ENCODE assay signal across 7 mouse cellular contexts in the genomic region with DNA sequence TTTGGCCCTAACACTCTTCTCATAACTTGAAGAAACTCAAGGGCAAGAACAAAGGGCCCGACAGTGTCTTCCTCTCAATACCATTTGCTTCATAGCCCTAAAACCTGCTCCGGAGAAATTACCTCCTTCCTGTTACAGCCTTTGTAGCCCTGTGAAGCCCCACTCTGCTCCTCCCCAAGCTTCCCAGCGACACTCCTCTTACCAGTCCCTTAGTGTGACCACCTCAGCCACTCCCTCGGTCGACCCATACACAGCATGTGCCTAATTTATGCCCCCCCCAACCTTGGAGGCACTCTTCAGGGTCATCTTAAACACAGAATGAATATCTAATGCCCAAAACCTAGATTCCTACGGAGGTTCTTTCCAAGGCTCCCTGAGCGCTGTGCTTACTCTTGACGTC. TPM values are rescaled to one million over a fixed set of nuclear protein-coding genes. Genes with fewer than 3 reads are reported as not detected.
DNase-seq lines count a peak whose midpoint lies in the region; ATAC-seq and TF ChIP-seq lines count a peak whose summit lies in the region.

No protein-coding gene starts in this region.

- H3K9me3 ChIP-seq in ES-Bruce4 (replicated peaks; ENCODE audit: control insufficient read depth, insufficient read depth, low read length, poor library complexity, severe bottlenecking): no peaks in the 10 kb centered on the region
- no peaks in the 10 kb centered on the region for H3K9me3 ChIP-seq in hindbrain, embryonic 12.5 days (replicated peaks)
- H3K9me3 ChIP-seq in liver, postnatal 0 days (ENCODE audit: low read length): no peaks in the 10 kb centered on the region

- peak overlapping the region; percentile 77 for H3K9ac ChIP-seq in ES-Bruce4 (ENCODE audit: low read depth, poor library complexity, severe bottlenecking)
- H3K9ac ChIP-seq in hindbrain, embryonic 12.5 days: peak overlapping the region; percentile 61
- H3K9ac ChIP-seq in liver, postnatal 0 days (replicated peaks): peak overlapping the region; percentile 74

- H3K27ac ChIP-seq in ES-Bruce4 (ENCODE audit: insufficient read depth, low read length): no peak overlapping the region
- H3K27ac ChIP-seq in hindbrain, embryonic 12.5 days: no peak overlapping the region
- H3K27ac ChIP-seq in liver, postnatal 0 days (ENCODE audit: low read depth): peak overlapping the region; percentile 94

- peak overlapping the region; percentile 89 for H3K4me2 ChIP-seq in hindbrain, embryonic 12.5 days (replicated peaks)
- peak overlapping the region; percentile 73 for H3K4me2 ChIP-seq in liver, postnatal 0 days (ENCODE audit: low read depth, low read length)

- peaks cover 8% of the 10 kb centered on the region for H3K36me3 ChIP-seq in C2C12 (ENCODE audit: control insufficient read depth, insufficient read depth)
- no peaks in the 10 kb centered on the region for H3K36me3 ChIP-seq in ES-Bruce4 (ENCODE audit: control insufficient read depth, insufficient read depth, low read length, poor library complexity, severe bottlenecking)
- no peaks in the 10 kb centered on the region for H3K36me3 ChIP-seq in hindbrain, embryonic 12.5 days
- H3K36me3 ChIP-seq in liver, postnatal 0 days (replicated peaks; ENCODE audit: insufficient read depth, low read length): 0 out of 2 replicates have a peak, but pooled peaks cover 7% of the 10 kb centered on the region

- peak overlapping the region; percentile 87 for H3ac ChIP-seq in C2C12 (ENCODE audit: control insufficient read depth, insufficient read length, low read depth)

- H3K4me1 ChIP-seq in ES-Bruce4 (ENCODE audit: control insufficient read depth, insufficient read depth, low read length): no peaks in the 10 kb centered on the region
- peaks cover 39% of the 10 kb centered on the region for H3K4me1 ChIP-seq in hindbrain, embryonic 12.5 days
- peaks cover 6% of the 10 kb centered on the region for H3K4me1 ChIP-seq in liver, postnatal 0 days (ENCODE audit: insufficient read depth)

- TF ChIP-seq EP300 in ES-Bruce4 (IDR thresholded peaks at IDR 0.05; ENCODE audit: insufficient read depth, low read depth, low read length): no peak
- no peak for TF ChIP-seq EP300 in liver, postnatal 0 days (IDR thresholded peaks at IDR 0.05; ENCODE audit: low read depth)

- no peak for TF ChIP-seq POLR2A in ES-Bruce4 (IDR thresholded peaks at IDR 0.05; ENCODE audit: insufficient read depth, low read length)

- H3K79me3 ChIP-seq in C2C12 (ENCODE audit: low read depth): peaks cover 12% of the 10 kb centered on the region

- H3K4me3 ChIP-seq in C2C12 (ENCODE audit: insufficient read depth, poor library complexity, severe bottlenecking) (peak overlapping the region; percentile 45), ES-Bruce4 (ENCODE audit: low read depth, low read length) (peak overlapping the region; percentile 71)
- H3K4me3 ChIP-seq in hindbrain, embryonic 12.5 days: peak overlapping the region; percentile 43
- H3K4me3 ChIP-seq in liver, postnatal 0 days (ENCODE audit: low read depth, low read length): peak overlapping the region; percentile 57

- H3K27me3 ChIP-seq in C2C12 (ENCODE audit: control insufficient read depth, insufficient read depth, insufficient read length) (no peaks in the 10 kb centered on the region), ES-Bruce4 (ENCODE audit: control insufficient read depth, insufficient read depth, low read length, poor library complexity, severe bottlenecking) (no peaks in the 10 kb centered on the region)
- peaks cover 49% of the 10 kb centered on the region for H3K27me3 ChIP-seq in hindbrain, embryonic 12.5 days
- H3K27me3 ChIP-seq in liver, postnatal 0 days (ENCODE audit: insufficient read depth, low read length): peaks cover 26% of the 10 kb centered on the region

- ATAC-seq in hindbrain, embryonic 12.5 days (ENCODE audit: low FRiP score): no peak
- ATAC-seq in liver, postnatal 0 days: no peak

- DNase-seq in liver, postnatal 0 days: no peak
- no peak for DNase-seq in adrenal gland, adult (ENCODE audit: inconsistent age in 2 of 2, low spot score in 1 of 2)
- no peak for DNase-seq in right cerebral cortex, postnatal 36 days (ENCODE audit: low spot score in 2 of 2)
- no peak for DNase-seq in embryo, embryonic 10.5 days (ENCODE audit: low spot score)

- TF ChIP-seq CTCF in C2C12 (IDR thresholded peaks at IDR 0.05; ENCODE audit: control insufficient read depth, insufficient read depth, insufficient read length) (no peak), ES-Bruce4 (IDR thresholded peaks at IDR 0.05; ENCODE audit: low read depth, low read length) (no peak)
- TF ChIP-seq CTCF in liver, postnatal 0 days (IDR thresholded peaks at IDR 0.05; ENCODE audit: low read depth): no peak

- WGBS in hindbrain, embryonic 12.5 days: 22% methylated on average over 8 of the region's 8 CpGs
- WGBS in liver, postnatal 0 days (ENCODE audit: insufficient replicate concordance): 19% methylated on average over 8 of the region's 8 CpGs

- H3K79me2 ChIP-seq in C2C12 (ENCODE audit: control insufficient read depth, insufficient read depth): peaks cover 32% of the 10 kb centered on the region

TF ChIP-seq in C2C12, 6 proteins besides CTCF, POLR2A, EP300 and RAD21:
- TF ChIP-seq MAX (IDR thresholded peaks at IDR 0.05) (no peak), CEBPB (IDR thresholded peaks at IDR 0.05; ENCODE audit: low read depth) (no peak), MYOD1 (IDR thresholded peaks at IDR 0.05; ENCODE audit: control insufficient read depth, insufficient read length, low read depth) (no peak), MYOG (IDR thresholded peaks at IDR 0.05; ENCODE audit: control insufficient read depth, extremely low read depth, insufficient read length) (no peak), USF1 (IDR thresholded peaks at IDR 0.05; ENCODE audit: low read depth) (no peak), FOSL1 (IDR thresholded peaks at IDR 0.05; ENCODE audit: insufficient read depth, low read length, poor library complexity, severe bottlenecking) (no peak)

RNA-seq across cellular contexts. Expression of a gene that starts 2.3 kb away (rescaled TPM):
- 13.9 TPM for polyA plus RNA-seq in C2C12 (2012; fragmentation: generic; extraction: Trizol)
- 8.3 and 11.0 TPM in 2 replicates for polyA plus RNA-seq in ES-Bruce4 (2011; ENCODE audit: insufficient read depth, insufficient read length, low read depth, missing spikeins)
- 14.3 and 15.4 TPM in 2 replicates for polyA plus RNA-seq in hindbrain, embryonic 12.5 days (2016; fragmentation: Nextera tagmentation; extraction: Ambion mirVana)
- polyA plus RNA-seq in liver, postnatal 0 days (2015; fragmentation: Nextera tagmentation; extraction: Ambion mirVana): 22.1 and 27.8 TPM in 2 replicates

RNA-seq across cellular contexts. Expression of a gene that starts 8.3 kb away (rescaled TPM):
- 48.7 TPM for polyA plus RNA-seq in C2C12 (2012; fragmentation: generic; extraction: Trizol)
- 34.5 and 35.7 TPM in 2 replicates for polyA plus RNA-seq in ES-Bruce4 (2011; ENCODE audit: insufficient read depth, insufficient read length, low read depth, missing spikeins)
- 44.9 and 46.8 TPM in 2 replicates for polyA plus RNA-seq in hindbrain, embryonic 12.5 days (2016; fragmentation: Nextera tagmentation; extraction: Ambion mirVana)
- 18.3 and 19.6 TPM in 2 replicates for polyA plus RNA-seq in liver, postnatal 0 days (2015; fragmentation: Nextera tagmentation; extraction: Ambion mirVana)

RNA-seq across cellular contexts. Expression of a gene that starts 19.5 kb away (rescaled TPM):
- polyA plus RNA-seq in C2C12 (2012; fragmentation: generic; extraction: Trizol) (228 TPM), ES-Bruce4 (2011; ENCODE audit: insufficient read depth, insufficient read length, low read depth, missing spikeins) (36.7 and 59.9 TPM in 2 replicates)
- 63.9 and 86.7 TPM in 2 replicates for polyA plus RNA-seq in hindbrain, embryonic 12.5 days (2016; fragmentation: Nextera tagmentation; extraction: Ambion mirVana)
- polyA plus RNA-seq in liver, postnatal 0 days (2015; fragmentation: Nextera tagmentation; extraction: Ambion mirVana): 63.2 and 73.2 TPM in 2 replicates

RNA-seq across cellular contexts. Expression of a gene that starts 32.5 kb away (rescaled TPM):
- 11.0 TPM for polyA plus RNA-seq in C2C12 (2012; fragmentation: generic; extraction: Trizol)
- 5.7 and 7.1 TPM in 2 replicates for polyA plus RNA-seq in ES-Bruce4 (2011; ENCODE audit: insufficient read depth, insufficient read length, low read depth, missing spikeins)
- polyA plus RNA-seq in hindbrain, embryonic 12.5 days (2016; fragmentation: Nextera tagmentation; extraction: Ambion mirVana): 27.2 and 29.6 TPM in 2 replicates
- polyA plus RNA-seq in liver, postnatal 0 days (2015; fragmentation: Nextera tagmentation; extraction: Ambion mirVana): 0.06 and 0.21 TPM in 2 replicates

RNA-seq across cellular contexts. Expression of a gene that starts 32.9 kb away (rescaled TPM):
- polyA plus RNA-seq in C2C12 (2012; fragmentation: generic; extraction: Trizol) (299 TPM), ES-Bruce4 (2011; ENCODE audit: insufficient read depth, insufficient read length, low read depth, missing spikeins) (163 and 164 TPM in 2 replicates)
- 247 and 271 TPM in 2 replicates for polyA plus RNA-seq in hindbrain, embryonic 12.5 days (2016; fragmentation: Nextera tagmentation; extraction: Ambion mirVana)
- 141 TPM in 2 replicates for polyA plus RNA-seq in liver, postnatal 0 days (2015; fragmentation: Nextera tagmentation; extraction: Ambion mirVana)
